Mouse (Mus musculus) cortical plate, adult 2 months (tissue): ENCODE data around the gene Mybphl. TPM values are rescaled to one million over a fixed set of nuclear protein-coding genes. Genes with fewer than 3 reads are reported as not detected.

Experiments
- H3K27ac ChIP-seq: fragments of 200-500 bp; 2 replicates; pipeline ENCODE4 v1.5.1; 2012; ENCODE audit warnings: low read length, control low read depth, inconsistent platforms; ENCODE audit not compliant: insufficient read depth
- H3K4me1 ChIP-seq: fragments of 200-500 bp; 2 replicates; pipeline ENCODE4 v1.6.1; 2011; ENCODE audit warnings: low read length; ENCODE audit not compliant: control insufficient read depth, insufficient read depth
- H3K4me3 ChIP-seq: fragments of 200-500 bp; 2 replicates; pipeline ENCODE4 v1.5.1; 2011; ENCODE audit warnings: mild to moderate bottlenecking, low read length, control low read depth; ENCODE audit not compliant: insufficient read depth
- CTCF ChIP-seq: fragments of 200-500 bp; IDR thresholded peaks from 2 replicates; pipeline ENCODE4 v1.5.1; 2011; ENCODE audit warnings: mild to moderate bottlenecking, control low read depth, low read length; ENCODE audit not compliant: insufficient read depth; ENCODE audit errors: extremely low read depth
- POLR2A ChIP-seq: fragments of 200-500 bp; IDR thresholded peaks from 2 replicates; pipeline ENCODE4 v1.6.1; 2011; ENCODE audit warnings: mild to moderate bottlenecking, low read length, control low read depth; ENCODE audit not compliant: insufficient read depth; ENCODE audit errors: extremely low read depth
- polyA plus RNA-seq: library from polyadenylated mRNA; depleted of rRNA; stranded (reverse); fragments of >200 nt; gene quantifications from 2 replicates; pipeline ENCODE4 v1.2.3, GENCODE M21; 2012; rRNA removed

Mybphl gene
- polyA plus RNA-seq, 1 experiment = 0.08 TPM

GRCm38 (mm10) chr3:108414857-108415830 is 50.4 kb downstream of the Mybphl start, which contains the start of gene Celsr2:
TSS of gene Celsr2 (minus strand) at chr3:108415552.
- H3K27ac ChIP-seq = peak within 1 kb of the TSS; percentile 84; the same call in 1 of the 2 replicates

GRCm38 (mm10) chr3:108415831-108416223 is 51.1 kb downstream of the Mybphl start:
- H3K27ac ChIP-seq = peak overlapping the region; percentile 84; the same call in 1 of the 2 replicates
- TF ChIP-seq CTCF (no peak), POLR2A (no peak)
- peak overlapping the region; percentile 65 for H3K4me3 ChIP-seq
- peaks cover 10% of the 10 kb centered on the region for H3K4me1 ChIP-seq

More at GRCm38 (mm10) chr3:108414857-108415830, 50.4 kb downstream of the Mybphl start, which contains the start of gene Celsr2:
- H3K4me1 ChIP-seq = peaks cover 13% of the 10 kb centered on the region
- TF ChIP-seq CTCF (no peak), POLR2A (no peak)
- peak within 1 kb of the TSS; percentile 65 for H3K4me3 ChIP-seq

- Histone ChIP-seq H3K4me1 (no peaks in the 10 kb centered on the region), H3K27ac (no peak overlapping the region), H3K4me3 (no peak overlapping the region)
- TF ChIP-seq POLR2A = no peak
- no peak for TF ChIP-seq CTCF
Observed at GRCm38 (mm10) chr3:108423006-108423405, 58.3 kb downstream of the Mybphl start.

- no peak overlapping the region for H3K27ac ChIP-seq
- 0 out of 2 replicates have a peak overlapping the region, but pooled peaks have one; percentile 3 for H3K4me3 ChIP-seq
- no peaks in the 10 kb centered on the region for H3K4me1 ChIP-seq
- TF ChIP-seq POLR2A (0 out of 2 replicates have a peak, but pooled peaks have one; percentile 30), CTCF (no peak)
Observed at GRCm38 (mm10) chr3:108423844-108424801, 59.4 kb downstream of the Mybphl start.

- no peak overlapping the region for H3K4me3 ChIP-seq
- TF ChIP-seq POLR2A (0 out of 2 replicates have a peak, but pooled peaks have one; percentile 10), CTCF (no peak)
- no peak overlapping the region for H3K27ac ChIP-seq
- H3K4me1 ChIP-seq = no peaks in the 10 kb centered on the region
Observed at GRCm38 (mm10) chr3:108424944-108425623, 60.4 kb downstream of the Mybphl start.

GRCm38 (mm10) chr3:108425624-108426018 is 60.9 kb downstream of the Mybphl start:
- H3K4me3 ChIP-seq = no peak overlapping the region
- TF ChIP-seq CTCF (no peak), POLR2A (no peak)
- no peak overlapping the region for H3K27ac ChIP-seq

More at GRCm38 (mm10) chr3:108425624-108426018, 60.9 kb downstream of the Mybphl start:
- no peaks in the 10 kb centered on the region for H3K4me1 ChIP-seq

Other genes starting within 250 kb of the Mybphl start
- gene Gnai3, start 218.8 kb upstream of the Mybphl start, polyA plus RNA-seq = 24.9 and 27.0 TPM in 2 replicates
- 12.3 and 13.2 TPM in 2 replicates for gene Gpr61, start 210.0 kb upstream of the Mybphl start, polyA plus RNA-seq
- gene Amigo1, start 178.6 kb upstream of the Mybphl start, polyA plus RNA-seq = 43.7 and 49.2 TPM in 2 replicates
- 15.0 and 16.9 TPM in 2 replicates for gene Cyb561d1, start 163.7 kb upstream of the Mybphl start, polyA plus RNA-seq
- 36.5 and 43.0 TPM in 2 replicates for gene Atxn7l2, start 154.0 kb upstream of the Mybphl start, polyA plus RNA-seq
- 2.1 and 2.7 TPM in 2 replicates for gene Sypl2, start 138.3 kb upstream of the Mybphl start, polyA plus RNA-seq
- gene Psma5, start 108.0 kb upstream of the Mybphl start, polyA plus RNA-seq = 114 and 121 TPM in 2 replicates
- gene Sort1, start 80.8 kb upstream of the Mybphl start, polyA plus RNA-seq = 197 and 198 TPM in 2 replicates
- 29.9 and 35.5 TPM in 2 replicates for gene Psrc1, start 18.9 kb downstream of the Mybphl start, polyA plus RNA-seq
- gene Celsr2, start 50.6 kb downstream of the Mybphl start, polyA plus RNA-seq = 60.0 and 61.5 TPM in 2 replicates
- 188 and 204 TPM in 2 replicates for gene Sars, start 80.3 kb downstream of the Mybphl start, polyA plus RNA-seq
- 2.5 and 3.4 TPM in 2 replicates for gene 1700013F07Rik, start 169.2 kb downstream of the Mybphl start, polyA plus RNA-seq
- gene 5330417C22Rik, start 171.6 kb downstream of the Mybphl start, polyA plus RNA-seq = 27.0 and 28.0 TPM in 2 replicates
- 13.9 and 14.3 TPM in 2 replicates for gene Tmem167b, start 197.6 kb downstream of the Mybphl start, polyA plus RNA-seq
- 36.6 and 42.1 TPM in 2 replicates for gene Taf13, start 206.8 kb downstream of the Mybphl start, polyA plus RNA-seq
- gene Wdr47, start 226.4 kb downstream of the Mybphl start, polyA plus RNA-seq = 75.7 and 79.9 TPM in 2 replicates